Mouse (Mus musculus) ES-CJ7 (cell line): ENCODE measurements at regions not wholly inside any gene's neighbourhood (a gene's known extent, or its start where the extent isn't known, plus 50 kb on each side); places are given as distances from the start of the nearest gene placed in this dataset.
A peak's percentile ranks its signal among the peaks of the same experiment; 100 is the strongest.

Source experiments
- DNase-seq: peaks from one replicate; pipeline ENCODE4 v3.0.0; 2011; ENCODE audit warnings: low read depth, low spot score

DNA sequence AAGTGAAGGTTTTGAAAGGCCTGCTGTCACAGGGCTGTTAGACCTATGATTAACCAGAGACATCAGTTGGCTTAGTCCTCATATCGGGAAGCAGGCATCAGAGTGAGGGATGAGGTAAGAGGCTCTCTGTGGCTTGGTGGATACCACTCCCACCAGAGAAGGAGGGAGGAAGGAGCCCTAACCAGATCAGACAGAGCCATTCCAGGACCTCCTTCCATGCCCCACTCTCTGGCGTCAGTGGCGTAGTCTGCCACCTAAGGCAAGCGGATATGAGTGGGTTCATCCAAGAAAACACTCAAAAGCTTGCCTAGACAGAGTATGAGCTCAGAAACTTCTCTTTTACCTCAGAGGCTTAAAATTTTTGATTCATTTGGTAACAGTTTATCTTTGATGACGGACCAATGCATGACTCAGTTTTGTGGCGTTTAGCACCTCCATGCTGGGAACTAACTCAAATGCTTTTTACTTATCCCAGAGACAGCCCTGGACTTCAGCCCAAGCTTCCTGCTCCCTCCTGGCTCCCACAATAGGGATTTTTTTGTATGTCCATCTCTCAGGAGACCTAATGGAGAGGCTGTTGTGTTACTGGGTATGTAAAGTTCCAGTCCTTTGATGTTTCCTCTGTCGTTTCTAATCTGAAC lies 367.5 kb upstream of the Rasgrp1 start:
- no peak for DNase-seq

DNA sequence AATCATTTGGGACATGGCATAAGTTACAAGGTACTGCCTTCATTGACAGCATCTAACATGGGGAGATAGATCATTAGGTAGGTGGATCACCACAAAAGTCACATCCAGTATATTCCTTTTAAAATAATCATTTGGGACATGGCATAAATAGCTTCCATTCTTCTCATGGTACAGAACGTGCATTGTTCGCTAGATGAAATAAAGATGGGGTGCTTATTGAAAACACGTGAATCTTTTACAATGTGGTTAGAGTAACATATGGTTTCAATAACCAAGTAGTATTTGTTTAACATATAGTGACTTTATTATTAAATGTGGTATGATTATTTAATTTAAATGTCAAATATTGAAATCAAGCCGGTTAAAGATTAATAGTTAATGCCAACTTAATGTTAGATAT lies 381.3 kb upstream of the Rasgrp1 start:
- DNase-seq = no peak

GRCm38 (mm10) chr2:117731253-117731652 lies 380.4 kb upstream of the Thbs1 start:
- DNase-seq = no peak

GRCm38 (mm10) chr2:117742413-117742812 lies 369.3 kb upstream of the Thbs1 start:
- DNase-seq = no peak

DNA sequence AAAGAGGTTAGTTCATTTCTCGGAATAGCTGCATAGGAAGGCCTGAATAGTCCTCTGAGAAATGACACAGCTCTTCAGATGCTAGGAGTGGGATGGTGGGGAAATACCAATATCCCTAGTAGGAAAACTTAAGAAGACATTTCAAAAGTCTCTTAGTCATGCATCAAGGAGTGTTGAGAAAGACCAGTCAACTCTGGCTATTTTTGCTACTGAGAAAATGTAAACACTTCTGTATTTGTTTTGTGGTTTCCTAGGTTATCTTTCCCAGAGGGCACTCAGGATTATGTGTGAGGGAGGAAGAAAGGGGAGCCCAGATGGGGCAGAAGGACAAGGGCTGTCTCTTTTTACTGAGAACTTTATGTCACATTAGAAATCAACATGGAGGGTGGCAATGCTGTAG lies 367.8 kb upstream of the Thbs1 start:
- no peak for DNase-seq

- no peak for DNase-seq
These were observed 365.9 kb upstream of the Thbs1 start for GRCm38 (mm10) chr2:117745767-117746166.

GRCm38 (mm10) chr2:117747136-117747535 lies 364.5 kb upstream of the Thbs1 start:
- no peak for DNase-seq

- no peak for DNase-seq
These were observed 362.8 kb upstream of the Thbs1 start for GRCm38 (mm10) chr2:117748892-117749291.

DNA sequence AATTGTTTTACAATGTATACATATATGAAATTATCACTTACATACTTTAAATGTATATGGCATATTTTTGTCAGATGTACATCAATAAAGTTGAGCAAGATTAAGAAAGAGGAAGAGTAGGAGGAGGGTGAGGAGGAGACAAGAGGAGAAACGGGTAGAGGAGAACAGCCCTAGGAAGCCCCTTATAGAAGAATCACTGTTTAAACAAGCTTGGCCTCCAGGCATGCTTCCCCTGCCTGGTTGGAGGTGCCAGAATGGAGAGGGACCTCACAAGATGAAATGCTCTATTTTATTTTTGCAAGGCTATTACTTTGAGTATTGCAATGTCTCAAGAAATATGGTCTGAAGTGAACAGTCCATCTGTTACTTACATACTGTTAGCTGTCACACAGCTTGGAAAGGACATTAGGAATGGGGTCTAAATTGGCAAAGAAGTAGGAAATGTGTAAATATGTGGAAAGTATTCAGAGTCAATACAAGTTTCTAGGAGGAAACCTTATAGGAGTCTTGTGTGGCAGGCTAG lies 352.1 kb upstream of the Thbs1 start:
- no peak for DNase-seq

DNA sequence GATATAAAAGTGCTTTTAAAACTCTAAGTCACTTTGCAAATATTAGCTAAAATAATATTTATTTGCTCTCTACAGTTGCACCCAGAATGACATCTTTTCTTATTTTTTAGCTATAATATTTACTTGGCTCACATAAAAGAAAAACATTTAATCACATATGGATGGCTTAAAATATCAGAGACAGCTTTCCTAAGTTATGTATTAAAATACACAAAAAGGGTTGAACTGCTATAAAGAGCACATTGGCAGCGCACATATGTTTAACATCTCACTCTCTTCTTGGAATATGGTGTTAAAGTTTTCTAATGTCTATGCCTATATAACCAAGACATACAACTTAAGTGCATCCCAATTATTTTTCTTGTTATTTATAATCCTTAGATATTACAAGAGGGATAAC lies 348.0 kb upstream of the Thbs1 start:
- DNase-seq = no peak

DNA sequence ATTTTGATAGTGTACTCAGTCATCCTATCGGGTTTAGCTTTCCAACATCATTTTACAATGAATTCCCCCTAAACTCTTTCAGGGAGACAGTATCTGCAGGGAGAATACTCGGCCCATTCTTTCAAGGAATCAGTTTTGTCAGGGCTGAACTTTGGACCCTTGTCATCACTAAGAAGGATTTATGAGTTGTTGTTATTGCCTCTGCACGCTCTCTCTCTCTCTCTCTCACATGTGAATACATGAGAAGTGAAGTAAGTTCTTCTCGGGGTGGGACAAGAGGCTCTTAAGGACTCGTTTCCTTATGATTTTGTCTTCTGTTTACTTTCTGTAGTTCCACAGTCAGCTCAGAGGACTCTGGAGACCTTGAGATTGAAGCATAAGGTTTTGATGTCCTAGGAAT lies 346.1 kb upstream of the Thbs1 start:
- DNase-seq = no peak

- no peak for DNase-seq
These were observed 345.2 kb upstream of the Thbs1 start for GRCm38 (mm10) chr2:117766450-117766849.

DNA sequence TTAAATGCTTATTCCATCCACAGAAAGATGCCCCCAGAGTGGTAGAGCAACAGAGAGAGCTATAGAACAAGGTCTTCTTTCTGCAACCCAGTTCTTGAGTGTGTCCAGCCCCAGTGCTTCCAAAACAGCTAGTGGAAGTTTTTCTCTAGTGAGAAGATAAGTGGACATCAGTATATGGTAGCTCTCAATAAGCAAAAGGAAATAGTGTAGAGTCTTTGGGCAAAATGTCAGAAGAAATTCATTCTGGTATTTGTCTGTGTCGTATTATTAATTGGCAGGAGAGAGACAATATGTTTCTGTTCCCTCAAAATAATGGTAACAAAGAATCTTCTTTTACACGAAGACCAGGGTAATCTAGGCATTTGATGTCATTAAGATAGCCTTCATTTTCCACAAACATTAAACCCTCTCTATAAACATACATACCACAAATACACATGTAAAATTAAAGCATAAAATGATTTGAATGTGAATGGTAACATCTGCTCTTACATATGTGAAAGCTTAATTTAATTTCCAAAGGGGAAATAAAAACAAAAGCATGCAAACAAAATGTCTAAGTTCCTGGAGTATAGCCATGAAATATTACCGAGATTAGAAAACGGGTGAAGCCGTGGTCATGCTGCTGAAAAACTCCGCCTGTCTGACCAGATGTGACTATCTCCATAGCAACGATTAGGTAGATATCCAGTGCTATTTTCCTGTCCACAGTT lies 342.1 kb upstream of the Thbs1 start:
- DNase-seq = no peak

- DNase-seq = no peak
These were observed 341.6 kb upstream of the Thbs1 start for GRCm38 (mm10) chr2:117770115-117770485.

- DNase-seq = no peak
These were observed 331.4 kb upstream of the Thbs1 start for GRCm38 (mm10) chr2:117780287-117780686.

GRCm38 (mm10) chr2:117780816-117781215 lies 330.9 kb upstream of the Thbs1 start:
- no peak for DNase-seq

GRCm38 (mm10) chr2:117787321-117787720 lies 324.4 kb upstream of the Thbs1 start:
- DNase-seq = peak; percentile 16

DNA sequence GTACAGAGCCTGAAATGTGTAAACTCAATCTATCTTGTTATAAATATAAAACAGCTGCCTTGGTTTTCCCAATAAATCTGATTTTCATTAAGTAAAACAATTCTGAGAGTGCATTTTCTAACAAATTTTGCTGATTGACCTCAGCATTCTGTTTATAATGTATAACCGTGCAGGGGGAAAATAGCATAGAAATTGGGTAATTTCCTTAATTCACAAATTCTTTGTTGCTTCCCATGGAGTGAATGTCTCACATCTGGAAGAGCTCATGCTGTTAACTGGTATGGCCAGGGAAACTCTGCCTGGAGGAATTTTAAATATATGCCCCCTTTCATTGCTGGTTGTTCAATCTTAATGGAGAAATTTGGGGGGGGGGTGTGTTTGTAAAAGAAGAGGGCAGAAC lies 317.4 kb upstream of the Thbs1 start:
- DNase-seq = no peak

DNA sequence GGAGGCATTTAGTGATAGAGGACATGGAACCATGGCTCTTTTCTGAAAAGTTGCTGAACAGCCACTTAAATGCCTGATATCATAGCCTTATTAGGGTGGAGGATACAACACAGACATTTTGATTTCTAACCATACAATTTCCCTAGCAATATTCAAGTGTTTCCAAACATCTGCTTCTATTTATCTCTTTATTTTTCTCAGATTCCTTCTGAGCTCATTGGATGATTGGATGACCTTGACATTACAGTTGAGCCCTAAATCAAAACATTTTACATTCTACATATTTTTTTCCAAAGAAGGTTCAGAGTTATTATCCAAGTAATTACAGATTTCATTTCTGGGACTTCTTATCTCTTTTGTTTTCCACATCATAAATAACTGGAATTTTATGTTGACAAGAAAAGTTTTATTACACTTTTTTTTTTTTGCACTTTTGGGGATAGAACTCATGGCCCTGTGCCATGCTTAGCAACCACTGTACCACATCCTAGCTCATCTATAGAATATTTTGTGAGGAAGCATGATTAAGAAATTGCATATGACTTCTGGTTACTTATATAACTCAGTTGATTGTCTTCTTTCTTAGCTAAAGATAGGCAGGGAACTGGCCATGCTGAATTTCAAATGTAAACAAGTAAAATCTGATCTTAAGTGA lies 309.6 kb upstream of the Thbs1 start:
- no peak for DNase-seq

GRCm38 (mm10) chr2:117802686-117803085 lies 309.0 kb upstream of the Thbs1 start:
- DNase-seq = no peak

- DNase-seq = no peak
These were observed 307.0 kb upstream of the Thbs1 start for GRCm38 (mm10) chr2:117804686-117805085.

- DNase-seq = no peak
These were observed 304.6 kb upstream of the Thbs1 start for GRCm38 (mm10) chr2:117807121-117807520.

DNA sequence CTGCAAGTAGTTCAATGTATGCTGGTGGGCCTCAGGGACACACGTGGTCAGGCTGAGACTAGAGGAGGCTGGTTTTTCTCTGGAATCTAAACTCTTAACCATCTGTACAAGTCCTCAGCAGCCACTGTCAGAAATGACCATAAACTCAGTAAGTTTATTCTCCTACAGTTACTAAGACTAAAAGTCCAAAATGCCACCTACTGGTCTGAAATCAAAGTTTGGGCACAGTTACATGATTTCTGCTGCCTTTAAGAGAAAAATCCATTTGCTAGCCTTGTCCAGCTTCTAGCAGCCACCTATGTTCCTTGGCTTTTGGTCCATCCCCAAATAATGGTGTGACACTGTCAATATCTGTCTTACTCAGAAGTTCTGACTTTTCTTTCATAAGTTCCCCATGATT lies 300.2 kb upstream of the Thbs1 start:
- DNase-seq = no peak
